Comparison of ENCODE assay signal across 16 mouse cellular contexts in genomic region chr11:113327499-113328062, GRCm38 (mm10).
A peak's percentile ranks its signal among the peaks of the same experiment; 100 is the strongest.
DNase-seq lines count a peak whose midpoint lies in the region; ATAC-seq lines count a peak whose summit lies in the region.
"Had no signal": no experiment of that assay in that cellular context is flagged by ENCODE, and none has a peak within 500 bp of the region (broad histone marks: within the 10 kb centered on the region; RNA-seq: fewer than 3 reads in every experiment).

No protein-coding gene starts in this region.

- no peaks in the 10 kb centered on the region for H3K9me3 ChIP-seq in forebrain, embryonic 15.5 days
- H3K9me3 ChIP-seq in midbrain, embryonic 12.5 days = no peaks in the 10 kb centered on the region
- H3K9me3 ChIP-seq: intestine, embryonic 15.5 days had no signal

- peak overlapping the region; percentile 64 for H3K27ac ChIP-seq in forebrain, embryonic 15.5 days (replicated peaks)
- H3K27ac ChIP-seq in midbrain, embryonic 12.5 days (replicated peaks) = peak overlapping the region; percentile 60; the same call in 1 of the 2 replicates
- H3K27ac ChIP-seq: intestine, embryonic 15.5 days had no signal

- no peak overlapping the region for H3K9ac ChIP-seq in forebrain, embryonic 15.5 days (replicated peaks)
- H3K9ac ChIP-seq in midbrain, embryonic 12.5 days (replicated peaks) = no peak overlapping the region
- H3K9ac ChIP-seq: intestine, embryonic 15.5 days; liver, postnatal 0 days had no signal

- H3K27me3 ChIP-seq in forebrain, embryonic 15.5 days = no peaks in the 10 kb centered on the region
- peaks cover 9% of the 10 kb centered on the region for H3K27me3 ChIP-seq in midbrain, embryonic 12.5 days
- H3K27me3 ChIP-seq: intestine, embryonic 15.5 days had no signal

- peak; percentile 34 for DNase-seq in embryo, embryonic 11 days
- no peak for DNase-seq in embryo, embryonic 9.5 days (ENCODE audit: extremely low spot score)
- DNase-seq in brain, adult 2 months (ENCODE audit: low read depth, low spot score) = peak; percentile 15
- no peak for DNase-seq in gastrocnemius, adult 18-20 months (ENCODE audit: low spot score)
- DNase-seq in gastrocnemius, adult 8-10 months (ENCODE audit: low spot score in 2 of 2) = no peak
- no peak for DNase-seq in ovary, postnatal 14 days (ENCODE audit: low spot score)
- DNase-seq: adrenal gland, postnatal 36 days; cerebellum, adult 11 months; gastrocnemius, postnatal 10 days; heart, postnatal 10 days; liver, postnatal 0 days; right cerebral cortex, postnatal 25 days; thymus, postnatal 36 days had no signal

- peak; percentile 42 for ATAC-seq in forebrain, embryonic 15.5 days (replicated peaks)
- 0 out of 2 replicates have a peak, but pooled peaks have one; percentile 38 for ATAC-seq in midbrain, embryonic 12.5 days (ENCODE audit: low FRiP score, low read depth)
- ATAC-seq: intestine, embryonic 15.5 days; liver, postnatal 0 days had no signal

- no peaks in the 10 kb centered on the region for H3K36me3 ChIP-seq in forebrain, embryonic 15.5 days
- H3K36me3 ChIP-seq in midbrain, embryonic 12.5 days = no peaks in the 10 kb centered on the region
- H3K36me3 ChIP-seq: intestine, embryonic 15.5 days had no signal

- 23% methylated on average over 3 of the region's 3 CpGs for WGBS in forebrain, embryonic 15.5 days
- WGBS in midbrain, embryonic 12.5 days = 29% methylated on average over 3 of the region's 3 CpGs

- H3K4me2 ChIP-seq in forebrain, embryonic 15.5 days (replicated peaks) = no peak overlapping the region
- no peak overlapping the region for H3K4me2 ChIP-seq in midbrain, embryonic 12.5 days (replicated peaks)
- H3K4me2 ChIP-seq: intestine, embryonic 15.5 days had no signal

- peaks cover 17% of the 10 kb centered on the region for H3K4me1 ChIP-seq in forebrain, embryonic 15.5 days
- H3K4me1 ChIP-seq in midbrain, embryonic 12.5 days = peaks cover 29% of the 10 kb centered on the region

- H3K4me3 ChIP-seq in forebrain, embryonic 15.5 days = no peak overlapping the region
- no peak overlapping the region for H3K4me3 ChIP-seq in midbrain, embryonic 12.5 days
- H3K4me3 ChIP-seq: intestine, embryonic 15.5 days had no signal

Comparison
In these comparisons a context has a peak if more than half of its experiments do, and no peak if none do; other contexts are left out.
1. DNase-seq: peak in embryo, embryonic 11 days (single experiment) and brain, adult 2 months (single experiment); none in embryo, embryonic 9.5 days (single experiment), gastrocnemius, adult 18-20 months (single experiment), gastrocnemius, adult 8-10 months (0 of 2) and ovary, postnatal 14 days (single experiment).